Mouse (Mus musculus): ENCODE results near the gene Tmem59. TPM values are rescaled to one million over a fixed set of nuclear protein-coding genes. Genes with fewer than 3 reads are reported as not detected.

The Tmem59 gene
- polyA plus RNA-seq, 1 experiment: 147 TPM

- H3K4me1 ChIP-seq: peaks cover 18% of the 10 kb centered on the region
- no peaks in the 10 kb centered on the region for H3K9me3 ChIP-seq
- no peak overlapping the region for H3K4me3 ChIP-seq (replicated peaks)
- TF ChIP-seq FLI1 (IDR thresholded peaks at IDR 0.05; ENCODE audit: low read length) (no peak), GATA1 (IDR thresholded peaks at IDR 0.05; ENCODE audit: borderline replicate concordance, low read length) (no peak)
- peaks cover 99% of the 10 kb centered on the region for H3K36me3 ChIP-seq (replicated peaks; ENCODE audit: low read length)
- H3K27me3 ChIP-seq (replicated peaks): no peaks in the 10 kb centered on the region
Measured at GRCm38 (mm10) chr4:107201779-107202178, 23.6 kb downstream of the Tmem59 start.

DNA sequence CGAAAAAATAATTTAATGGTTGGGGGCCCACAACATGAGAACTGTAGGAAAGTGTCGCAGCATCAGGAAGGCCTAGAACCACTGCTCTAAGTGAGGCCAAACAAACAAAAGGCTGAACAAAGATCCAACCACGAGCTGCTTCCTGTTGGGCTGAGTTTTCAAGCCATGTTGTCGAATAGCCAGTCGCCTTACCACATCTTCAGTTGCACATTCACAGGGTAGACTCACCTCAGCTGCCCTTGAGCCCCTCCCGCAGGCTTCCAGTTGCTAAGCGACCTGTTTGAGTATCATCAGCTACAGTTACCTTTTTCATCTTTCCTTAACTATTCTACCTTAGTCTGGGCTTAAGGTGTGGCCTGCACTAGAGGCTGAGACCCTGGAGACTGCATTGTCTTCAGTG is 24.8 kb downstream of the Tmem59 start:
- peaks cover 99% of the 10 kb centered on the region for H3K36me3 ChIP-seq (replicated peaks; ENCODE audit: low read length)

DNA sequence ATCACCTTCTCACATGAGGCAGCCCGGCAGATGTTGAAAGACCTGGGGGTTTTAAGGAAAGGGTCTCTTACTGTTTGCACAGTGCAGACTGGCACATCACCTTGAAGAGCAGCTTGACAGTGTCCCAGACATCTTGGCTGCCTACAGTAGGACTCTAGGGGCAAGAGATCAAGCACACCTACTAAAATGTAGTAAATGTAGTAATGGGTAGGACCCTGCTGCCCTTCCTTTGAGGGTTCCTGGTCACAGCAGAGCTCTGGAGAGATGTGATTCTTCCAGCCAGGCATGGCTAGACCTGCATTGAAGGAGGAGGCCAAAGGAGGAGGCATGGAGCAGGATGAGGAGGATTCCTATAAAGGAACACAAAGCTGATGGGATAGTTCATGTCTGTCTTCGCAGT is 28.8 kb downstream of the Tmem59 start:
- Histone ChIP-seq H3K27me3 (replicated peaks) (no peaks in the 10 kb centered on the region), H3K4me3 (replicated peaks) (no peak overlapping the region), H3K9me3 (no peaks in the 10 kb centered on the region), H3K36me3 (replicated peaks; ENCODE audit: low read length) (peaks cover 81% of the 10 kb centered on the region), H3K4me1 (peaks cover 35% of the 10 kb centered on the region)
- TF ChIP-seq FLI1 (IDR thresholded peaks at IDR 0.05; ENCODE audit: low read length) (no peak), GATA1 (IDR thresholded peaks at IDR 0.05; ENCODE audit: borderline replicate concordance, low read length) (no peak)

More for the DNA sequence above, 24.8 kb downstream of the Tmem59 start:
- no peak for TF ChIP-seq GATA1 (IDR thresholded peaks at IDR 0.05; ENCODE audit: borderline replicate concordance, low read length)
- TF ChIP-seq FLI1 (IDR thresholded peaks at IDR 0.05; ENCODE audit: low read length): no peak
- Histone ChIP-seq H3K4me1 (peaks cover 18% of the 10 kb centered on the region), H3K27me3 (replicated peaks) (no peaks in the 10 kb centered on the region), H3K4me3 (replicated peaks) (no peak overlapping the region), H3K9me3 (no peaks in the 10 kb centered on the region)

DNA sequence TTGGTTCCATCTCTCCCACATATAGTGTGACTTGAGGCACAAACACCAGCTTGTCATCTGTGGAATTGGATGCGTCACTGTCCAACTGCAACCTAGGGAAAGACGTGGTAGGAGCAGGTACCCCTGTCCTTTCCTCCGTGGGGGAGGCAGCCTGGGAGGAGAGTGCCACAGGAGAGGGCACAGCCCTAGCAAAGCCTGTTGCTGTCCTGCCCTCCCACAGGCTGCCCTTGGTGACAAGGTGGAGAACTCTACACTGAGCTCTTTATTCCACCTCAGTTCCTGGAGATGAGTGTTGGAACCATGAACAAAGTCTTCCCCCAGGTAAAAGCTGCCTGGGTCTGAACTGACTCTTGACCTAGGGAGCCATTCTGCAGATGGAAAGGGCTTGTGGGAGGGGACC is 30.7 kb downstream of the Tmem59 start, which contains the start of gene Ldlrad1:
Gene Ldlrad1 (plus strand): TSS at position 301 of the 400 bp plus-strand sequence.
- TF ChIP-seq FLI1 (IDR thresholded peaks at IDR 0.05; ENCODE audit: low read length): no peak
- TF ChIP-seq GATA1 (IDR thresholded peaks at IDR 0.05; ENCODE audit: borderline replicate concordance, low read length): no peak
- peaks cover 65% of the 10 kb centered on the region for H3K36me3 ChIP-seq (replicated peaks; ENCODE audit: low read length)
- H3K9me3 ChIP-seq: no peaks in the 10 kb centered on the region
- H3K27me3 ChIP-seq (replicated peaks): peaks cover 5% of the 10 kb centered on the region
- no peak within 1 kb of the TSS for H3K4me3 ChIP-seq (replicated peaks)
- H3K4me1 ChIP-seq: peaks cover 33% of the 10 kb centered on the region

DNA sequence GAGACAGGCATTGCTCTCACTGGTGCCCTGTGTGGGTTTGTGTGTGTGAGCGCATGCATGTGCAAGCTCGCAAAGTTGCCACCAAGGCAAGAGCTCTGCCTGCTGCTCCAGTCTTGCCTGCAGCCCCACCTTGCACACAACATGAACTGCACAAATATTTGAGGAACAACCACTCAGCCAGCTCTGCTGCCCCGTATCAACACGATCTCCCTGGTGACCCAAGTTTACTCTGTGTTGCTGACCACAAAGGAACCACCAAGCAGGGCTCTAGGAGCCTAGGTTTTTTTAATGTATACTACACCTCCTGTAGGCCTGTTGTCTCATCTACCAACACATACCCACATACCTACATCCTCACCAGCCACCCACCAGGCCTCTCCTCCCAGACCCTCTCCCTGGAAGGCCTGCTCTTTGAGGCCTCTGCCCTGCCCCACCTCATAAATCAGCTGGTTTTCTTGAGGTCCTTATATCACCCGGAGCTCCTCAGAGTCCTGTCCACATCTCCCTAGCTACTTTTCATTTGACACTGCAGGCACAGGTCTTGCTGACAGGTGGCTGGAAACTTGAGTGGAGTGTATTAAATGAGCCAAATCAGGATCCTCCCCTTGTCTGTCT is 32.4 kb downstream of the Tmem59 start:
- H3K4me1 ChIP-seq: peaks cover 34% of the 10 kb centered on the region
- TF ChIP-seq FLI1 (IDR thresholded peaks at IDR 0.05; ENCODE audit: low read length): no peak
- no peak for TF ChIP-seq GATA1 (IDR thresholded peaks at IDR 0.05; ENCODE audit: borderline replicate concordance, low read length)
- no peak overlapping the region for H3K4me3 ChIP-seq (replicated peaks)
- H3K36me3 ChIP-seq (replicated peaks; ENCODE audit: low read length): peaks cover 58% of the 10 kb centered on the region
- no peaks in the 10 kb centered on the region for H3K9me3 ChIP-seq
- peaks cover 13% of the 10 kb centered on the region for H3K27me3 ChIP-seq (replicated peaks)

DNA sequence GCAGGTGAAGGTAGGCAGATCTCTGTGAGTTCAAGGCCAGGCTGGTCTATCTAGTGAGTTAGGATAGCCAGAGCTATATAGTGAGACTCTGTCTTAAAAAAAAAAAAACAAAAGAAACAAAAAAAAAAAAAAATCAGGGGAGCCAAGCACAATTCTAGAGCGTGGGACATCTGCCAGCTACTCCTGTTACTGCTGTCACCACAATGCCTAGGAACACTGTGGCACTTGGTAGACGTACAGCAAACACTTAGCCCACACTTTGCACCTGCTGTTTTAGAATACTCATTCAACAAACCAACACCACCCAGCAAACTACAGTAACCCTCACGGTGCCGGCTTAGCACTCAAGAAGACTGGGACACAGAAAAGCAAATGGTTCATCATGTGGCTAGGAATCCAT is 33.3 kb downstream of the Tmem59 start:
- H3K4me1 ChIP-seq: peaks cover 35% of the 10 kb centered on the region
- H3K36me3 ChIP-seq (replicated peaks; ENCODE audit: low read length): peaks cover 54% of the 10 kb centered on the region
- no peak for TF ChIP-seq GATA1 (IDR thresholded peaks at IDR 0.05; ENCODE audit: borderline replicate concordance, low read length)
- no peak for TF ChIP-seq FLI1 (IDR thresholded peaks at IDR 0.05; ENCODE audit: low read length)
- H3K4me3 ChIP-seq (replicated peaks): no peak overlapping the region
- peaks cover 13% of the 10 kb centered on the region for H3K27me3 ChIP-seq (replicated peaks)
- H3K9me3 ChIP-seq: no peaks in the 10 kb centered on the region

- Histone ChIP-seq H3K4me1 (peaks cover 40% of the 10 kb centered on the region), H3K9me3 (no peaks in the 10 kb centered on the region), H3K4me3 (replicated peaks) (no peak overlapping the region), H3K36me3 (replicated peaks; ENCODE audit: low read length) (peaks cover 50% of the 10 kb centered on the region), H3K27me3 (replicated peaks) (peaks cover 14% of the 10 kb centered on the region)
- no peak for TF ChIP-seq GATA1 (IDR thresholded peaks at IDR 0.05; ENCODE audit: borderline replicate concordance, low read length)
Measured at GRCm38 (mm10) chr4:107211936-107212335, 33.7 kb downstream of the Tmem59 start.

DNA sequence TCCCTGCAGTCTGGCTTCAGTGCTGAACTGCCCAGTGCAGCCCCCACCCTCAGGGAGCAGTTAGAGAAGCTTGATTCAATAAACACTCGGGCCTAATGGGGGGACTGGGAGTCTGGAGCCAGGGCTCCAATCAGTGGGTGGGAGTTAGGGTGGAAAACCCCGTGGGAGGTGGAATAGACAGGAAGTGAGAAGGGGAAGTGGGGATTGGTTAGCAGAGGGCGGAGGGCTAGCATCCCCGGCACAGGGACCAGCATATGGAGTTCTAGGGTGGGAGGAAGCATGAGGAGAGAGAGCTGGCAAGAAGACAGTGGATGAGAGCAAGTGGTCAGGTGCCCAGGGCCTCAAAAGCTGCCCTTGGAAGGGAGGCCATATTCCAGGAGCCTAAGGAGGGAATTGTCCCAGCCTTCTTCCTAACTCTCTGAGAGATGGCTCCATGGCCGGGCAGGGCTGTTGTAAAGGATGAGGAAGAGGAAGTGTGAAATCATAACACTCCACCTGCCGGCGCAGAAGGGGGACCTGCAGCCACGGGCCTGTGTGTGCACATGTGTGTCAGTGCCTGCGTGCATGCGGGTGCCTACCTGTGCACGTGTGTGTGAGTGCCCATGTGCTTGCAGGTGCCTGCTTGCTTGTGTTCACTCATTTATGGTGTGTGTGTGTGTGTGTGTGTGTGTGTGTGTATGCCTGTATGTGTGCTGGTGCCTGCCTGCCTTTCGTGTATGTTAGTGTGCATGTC is 35.2 kb downstream of the Tmem59 start:
- H3K4me3 ChIP-seq (replicated peaks): peak overlapping the region; percentile 51
- H3K9me3 ChIP-seq: no peaks in the 10 kb centered on the region
- H3K4me1 ChIP-seq: peaks cover 51% of the 10 kb centered on the region
- peaks cover 35% of the 10 kb centered on the region for H3K36me3 ChIP-seq (replicated peaks; ENCODE audit: low read length)
- peaks cover 23% of the 10 kb centered on the region for H3K27me3 ChIP-seq (replicated peaks)
- TF ChIP-seq FLI1 (IDR thresholded peaks at IDR 0.05; ENCODE audit: low read length) (no peak), GATA1 (IDR thresholded peaks at IDR 0.05; ENCODE audit: borderline replicate concordance, low read length) (no peak)

DNA sequence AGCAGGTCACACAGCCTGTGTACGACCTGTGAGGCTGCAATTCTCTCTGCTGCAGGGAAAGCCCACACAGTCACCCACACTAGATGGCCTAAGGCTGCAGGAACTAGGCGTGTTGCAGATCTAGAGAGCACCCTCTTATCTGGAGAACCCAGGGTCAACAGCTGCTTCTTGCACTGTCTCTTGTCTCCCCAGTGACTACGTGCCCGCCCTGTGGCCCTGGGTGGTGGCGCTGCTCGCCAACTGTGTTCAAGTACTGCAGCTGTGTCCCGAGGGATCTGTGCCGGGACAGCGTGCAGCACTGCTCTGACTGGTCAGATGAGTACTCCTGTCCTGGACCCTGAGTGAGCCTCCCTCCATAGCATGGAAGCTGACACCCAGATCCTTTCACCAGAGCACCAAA is 39.4 kb downstream of the Tmem59 start:
- no peak for TF ChIP-seq FLI1 (IDR thresholded peaks at IDR 0.05; ENCODE audit: low read length)
- no peak for TF ChIP-seq GATA1 (IDR thresholded peaks at IDR 0.05; ENCODE audit: borderline replicate concordance, low read length)
- Histone ChIP-seq H3K9me3 (no peaks in the 10 kb centered on the region), H3K27me3 (replicated peaks) (peaks cover 23% of the 10 kb centered on the region), H3K36me3 (replicated peaks; ENCODE audit: low read length) (peaks cover 16% of the 10 kb centered on the region), H3K4me1 (peaks cover 27% of the 10 kb centered on the region), H3K4me3 (replicated peaks) (no peak overlapping the region)

DNA sequence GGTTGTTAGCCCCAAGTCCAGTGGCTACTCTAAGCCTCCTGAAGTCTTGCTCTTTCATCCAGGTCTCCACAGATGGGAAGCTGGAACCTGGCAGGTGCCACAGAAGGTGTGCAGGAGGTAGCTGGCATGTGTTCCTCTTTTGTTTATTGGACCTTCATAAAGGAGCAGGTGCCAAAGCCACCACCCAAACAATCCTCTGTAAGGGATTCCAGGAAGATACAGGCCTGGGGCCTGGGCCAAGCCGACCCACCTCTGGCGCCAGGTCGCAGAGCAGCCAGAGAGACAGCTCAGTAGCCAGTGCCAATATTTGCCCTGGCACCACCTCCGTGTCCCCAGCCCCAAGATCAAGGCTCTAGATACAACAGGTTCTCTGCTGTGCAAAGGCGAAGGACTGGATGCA is 43.3 kb downstream of the Tmem59 start:
- Histone ChIP-seq H3K9me3 (no peaks in the 10 kb centered on the region), H3K4me3 (replicated peaks) (no peak overlapping the region), H3K36me3 (replicated peaks; ENCODE audit: low read length) (no peaks in the 10 kb centered on the region), H3K27me3 (replicated peaks) (peaks cover 23% of the 10 kb centered on the region), H3K4me1 (peaks cover 39% of the 10 kb centered on the region)
- TF ChIP-seq GATA1 (IDR thresholded peaks at IDR 0.05; ENCODE audit: borderline replicate concordance, low read length) (no peak), FLI1 (IDR thresholded peaks at IDR 0.05; ENCODE audit: low read length) (no peak)
